Mouse (Mus musculus): Measurements from ENCODE around the gene Pla2g2c.

- no peak for TF ChIP-seq CTCF (IDR thresholded peaks at IDR 0.05; ENCODE audit: low read depth)
- TF ChIP-seq EP300 (IDR thresholded peaks at IDR 0.05; ENCODE audit: low read depth) = no peak
These were observed 34.0 kb upstream of the Pla2g2c start for GRCm38 (mm10) chr4:138690561-138690960.
